Mouse (Mus musculus): ENCODE results near the gene Kdm7a. TPM values are rescaled to one million over a fixed set of nuclear protein-coding genes. Genes with fewer than 3 reads are reported as not detected.

The Kdm7a gene
- polyA plus RNA-seq, 1 experiment from 2014 or later: 10.4 TPM

DNA sequence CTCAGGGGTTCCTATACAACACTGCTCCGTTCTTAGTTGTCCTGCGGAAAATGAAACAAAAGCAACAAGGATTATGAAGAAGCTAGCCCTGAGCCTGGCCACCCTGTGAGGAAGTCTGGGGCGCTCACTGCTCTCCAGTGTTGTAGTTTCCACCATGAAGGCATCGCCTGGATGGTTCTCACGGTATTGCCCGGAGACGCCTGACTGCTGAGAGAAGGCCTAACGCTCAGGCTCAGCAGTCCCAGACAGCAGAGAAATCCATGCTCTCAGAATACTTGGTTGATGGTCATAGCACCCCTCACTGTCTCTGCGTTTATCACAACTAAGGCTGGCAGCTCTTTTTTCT lies 20.0 kb upstream of the Kdm7a start:
- no peaks in the 10 kb centered on the region for H3K36me3 ChIP-seq
- H3K27me3 ChIP-seq (ENCODE audit: low read depth, poor library complexity, severe bottlenecking): peaks cover 59% of the 10 kb centered on the region
- peak; percentile 32 for DNase-seq (ENCODE audit: low spot score)
- peak overlapping the region; percentile 29 for H3K4me3 ChIP-seq
- H3K4me1 ChIP-seq: peaks cover 12% of the 10 kb centered on the region
- H3K27ac ChIP-seq (replicated peaks): peak overlapping the region; percentile 78
- H3K9me3 ChIP-seq (replicated peaks): no peaks in the 10 kb centered on the region
- WGBS: 38% methylated on average over 9 of the region's 9 CpGs

DNA sequence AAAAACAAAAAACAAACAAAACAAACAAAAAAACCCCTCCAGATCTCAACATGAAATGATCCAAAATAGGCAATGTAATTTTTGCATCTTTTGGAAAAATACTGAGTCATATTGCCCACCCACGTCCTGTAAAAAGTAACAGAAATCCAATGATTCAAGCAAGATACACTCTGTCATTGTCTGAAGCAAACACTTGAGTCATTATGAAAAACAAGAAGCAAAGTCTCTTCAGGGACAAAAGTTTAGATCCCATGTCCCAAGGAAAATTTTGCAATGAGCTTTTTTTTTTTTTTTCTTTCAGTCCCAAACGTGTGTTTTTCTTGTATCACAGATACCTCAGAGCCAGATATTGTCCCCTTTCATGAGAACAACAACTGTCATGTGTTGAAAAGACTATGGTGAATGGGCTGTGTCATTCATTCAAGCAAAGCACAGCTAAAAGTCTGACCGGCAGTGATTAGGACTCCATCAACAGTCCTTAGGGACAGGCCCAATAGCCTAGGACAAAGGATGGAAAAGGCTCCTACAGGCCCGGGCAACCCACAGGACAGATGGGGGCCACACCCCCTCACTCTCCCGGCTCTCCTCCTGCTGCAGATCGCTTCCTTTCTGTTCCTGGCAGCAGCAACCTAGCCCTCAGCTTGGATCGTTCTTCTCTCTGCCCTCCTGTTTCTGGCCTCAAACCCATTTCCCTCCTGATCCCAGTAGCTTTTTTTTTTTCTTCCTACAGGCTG lies 19.5 kb upstream of the Kdm7a start:
- peak; percentile 53 for DNase-seq (ENCODE audit: low spot score)
- H3K4me3 ChIP-seq: peak overlapping the region; percentile 29
- peaks cover 59% of the 10 kb centered on the region for H3K27me3 ChIP-seq (ENCODE audit: low read depth, poor library complexity, severe bottlenecking)
- H3K9me3 ChIP-seq (replicated peaks): no peaks in the 10 kb centered on the region
- 14% methylated on average over 7 of the region's 7 CpGs for WGBS
- H3K4me1 ChIP-seq: peaks cover 12% of the 10 kb centered on the region
- H3K36me3 ChIP-seq: no peaks in the 10 kb centered on the region
- peak overlapping the region; percentile 78 for H3K27ac ChIP-seq (replicated peaks)

DNA sequence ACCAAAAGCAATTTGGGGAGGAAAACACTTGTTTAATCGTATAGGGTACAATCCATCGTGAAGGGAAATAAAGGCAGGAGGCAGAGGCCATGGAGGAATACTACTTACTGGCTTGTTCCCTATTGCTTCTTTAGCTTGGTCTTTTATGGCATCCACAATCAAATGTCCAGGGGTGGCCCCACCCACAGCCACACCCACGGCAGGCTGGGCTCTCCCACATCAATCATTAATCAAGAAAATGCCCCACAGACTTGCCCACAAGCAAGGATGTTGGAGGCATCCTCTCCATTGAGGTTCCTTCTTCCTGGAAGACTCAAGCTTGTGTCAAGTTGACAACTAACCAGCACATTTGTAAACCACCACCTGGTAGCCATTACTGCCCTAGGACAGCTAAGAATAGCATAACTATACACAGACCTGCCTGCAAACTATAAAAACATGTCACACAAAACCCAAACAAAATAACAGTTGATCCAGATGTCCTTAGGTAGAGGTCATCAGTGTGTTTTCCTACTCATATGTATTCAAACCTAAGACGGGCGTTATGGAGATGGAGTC lies 16.8 kb upstream of the Kdm7a start:
- Histone ChIP-seq H3K4me3 (no peak overlapping the region), H3K9me3 (replicated peaks) (no peaks in the 10 kb centered on the region), H3K4me1 (peaks cover 12% of the 10 kb centered on the region), H3K27me3 (ENCODE audit: low read depth, poor library complexity, severe bottlenecking) (peaks cover 36% of the 10 kb centered on the region), H3K36me3 (no peaks in the 10 kb centered on the region), H3K27ac (replicated peaks) (no peak overlapping the region)
- DNase-seq (ENCODE audit: low spot score): no peak
- 90% methylated on average over 5 of the region's 5 CpGs for WGBS

DNA sequence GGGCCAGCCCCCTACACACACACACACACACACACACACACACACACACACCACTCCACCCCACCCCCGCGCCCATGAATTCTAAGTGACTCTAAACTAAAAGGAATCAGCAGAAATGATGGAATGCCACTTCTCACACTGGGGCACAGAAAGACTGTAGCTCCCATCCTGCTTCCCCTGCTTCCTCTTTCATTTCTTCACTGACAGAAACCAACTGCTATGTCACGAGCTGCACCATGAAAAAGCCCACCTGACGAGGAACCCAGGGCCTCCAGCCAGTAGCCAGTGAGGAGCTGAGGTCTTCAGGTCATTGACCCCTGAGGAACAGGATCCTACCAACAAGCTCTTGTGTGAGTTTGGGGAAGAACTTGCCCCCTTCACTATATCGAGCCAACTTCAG lies 15.9 kb upstream of the Kdm7a start:
- Histone ChIP-seq H3K9me3 (replicated peaks) (no peaks in the 10 kb centered on the region), H3K27ac (replicated peaks) (no peak overlapping the region), H3K4me3 (no peak overlapping the region), H3K4me1 (peaks cover 12% of the 10 kb centered on the region), H3K27me3 (ENCODE audit: low read depth, poor library complexity, severe bottlenecking) (peaks cover 27% of the 10 kb centered on the region), H3K36me3 (no peaks in the 10 kb centered on the region)
- DNase-seq (ENCODE audit: low spot score): no peak
- WGBS: 77% methylated on average over 5 of the region's 5 CpGs

DNA sequence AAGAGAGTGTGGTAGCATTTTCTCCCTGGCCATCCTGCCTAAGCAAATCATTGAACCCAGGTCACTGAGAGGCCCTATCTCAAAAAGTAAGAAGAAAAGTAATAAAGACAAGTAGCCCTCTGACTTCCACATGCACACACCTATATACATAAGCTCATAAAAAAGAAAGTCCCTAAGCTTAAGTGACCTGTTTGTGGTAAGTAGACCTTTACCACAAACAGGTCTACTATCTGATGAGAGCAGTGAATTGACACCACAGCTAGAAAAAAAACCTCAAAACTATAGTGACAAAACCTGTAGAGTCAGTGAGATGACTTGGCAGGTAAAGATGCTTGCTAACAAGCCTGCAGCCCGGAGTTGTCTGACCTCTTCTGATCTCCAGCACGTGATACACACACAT lies 11.4 kb upstream of the Kdm7a start:
- H3K9me3 ChIP-seq (replicated peaks): no peaks in the 10 kb centered on the region
- H3K4me3 ChIP-seq: no peak overlapping the region
- no peaks in the 10 kb centered on the region for H3K4me1 ChIP-seq
- H3K27me3 ChIP-seq (ENCODE audit: low read depth, poor library complexity, severe bottlenecking): no peaks in the 10 kb centered on the region
- H3K36me3 ChIP-seq: no peaks in the 10 kb centered on the region
- H3K27ac ChIP-seq (replicated peaks): no peak overlapping the region
- WGBS: 93% methylated on average over 2 of the region's 2 CpGs
- no peak for DNase-seq (ENCODE audit: low spot score)

DNA sequence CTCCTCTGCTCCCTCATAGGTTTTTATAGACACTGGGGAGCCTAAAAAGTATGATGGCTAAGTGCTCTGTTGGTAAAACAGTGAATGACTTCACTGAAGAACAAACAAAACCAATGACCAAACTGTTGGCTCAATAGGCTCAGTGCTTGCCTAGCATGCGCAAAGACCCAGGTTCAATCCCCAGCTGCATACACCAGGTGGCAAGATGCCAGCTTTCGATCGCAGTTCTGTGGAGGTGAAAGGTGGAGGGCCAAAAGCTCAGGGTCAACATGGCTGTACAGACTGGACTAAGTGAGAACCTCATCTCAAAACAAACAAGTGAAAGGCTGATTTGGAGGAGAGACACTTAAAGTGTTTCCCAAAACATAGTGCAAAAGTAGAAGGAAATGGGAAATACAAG lies 10.5 kb upstream of the Kdm7a start:
- no peak for DNase-seq (ENCODE audit: low spot score)
- Histone ChIP-seq H3K36me3 (no peaks in the 10 kb centered on the region), H3K27ac (replicated peaks) (no peak overlapping the region), H3K27me3 (ENCODE audit: low read depth, poor library complexity, severe bottlenecking) (no peaks in the 10 kb centered on the region; the same call in 1 of the 2 replicates), H3K4me1 (no peaks in the 10 kb centered on the region), H3K9me3 (replicated peaks) (no peaks in the 10 kb centered on the region), H3K4me3 (no peak overlapping the region)
- WGBS: 94% methylated on average over 3 of the region's 3 CpGs

DNA sequence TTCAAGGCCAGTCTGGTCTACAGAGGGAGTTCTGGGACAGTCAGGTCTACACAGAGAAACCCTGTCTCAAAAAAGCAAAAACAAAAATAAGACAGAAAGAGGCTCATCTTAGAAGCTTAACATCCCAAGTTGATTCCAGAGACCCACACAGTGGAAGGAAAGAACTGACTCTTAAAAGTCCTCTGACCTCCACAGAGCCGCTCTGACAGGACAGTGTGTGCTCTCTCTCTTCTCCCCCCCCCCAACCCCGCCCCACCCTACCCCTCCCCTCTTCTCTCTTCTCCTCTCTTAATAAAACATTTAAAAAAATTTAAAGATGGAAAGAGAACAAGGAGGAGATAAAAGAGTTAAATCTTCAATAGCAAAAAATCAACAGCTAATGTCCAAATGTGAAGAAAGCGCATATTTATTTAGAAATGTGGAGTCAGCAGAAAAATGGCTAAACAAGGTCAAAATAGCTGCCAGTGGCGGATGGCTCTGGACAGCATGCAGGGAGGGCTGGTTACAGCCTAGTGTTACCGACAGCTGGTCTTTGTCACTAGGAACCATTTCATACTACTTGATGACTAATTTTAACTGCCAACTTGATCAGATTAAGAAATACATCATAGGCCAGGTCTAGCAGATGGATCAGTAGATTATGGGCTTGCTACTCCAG lies 8.5 kb upstream of the Kdm7a start:
- H3K27ac ChIP-seq (replicated peaks): no peak overlapping the region
- H3K4me3 ChIP-seq: no peak overlapping the region
- WGBS: 79% methylated on average over 5 of the region's 5 CpGs
- H3K4me1 ChIP-seq: no peaks in the 10 kb centered on the region
- DNase-seq (ENCODE audit: low spot score): no peak
- no peaks in the 10 kb centered on the region; the same call in 1 of the 2 replicates for H3K27me3 ChIP-seq (ENCODE audit: low read depth, poor library complexity, severe bottlenecking)
- no peaks in the 10 kb centered on the region for H3K36me3 ChIP-seq
- no peaks in the 10 kb centered on the region for H3K9me3 ChIP-seq (replicated peaks)

DNA sequence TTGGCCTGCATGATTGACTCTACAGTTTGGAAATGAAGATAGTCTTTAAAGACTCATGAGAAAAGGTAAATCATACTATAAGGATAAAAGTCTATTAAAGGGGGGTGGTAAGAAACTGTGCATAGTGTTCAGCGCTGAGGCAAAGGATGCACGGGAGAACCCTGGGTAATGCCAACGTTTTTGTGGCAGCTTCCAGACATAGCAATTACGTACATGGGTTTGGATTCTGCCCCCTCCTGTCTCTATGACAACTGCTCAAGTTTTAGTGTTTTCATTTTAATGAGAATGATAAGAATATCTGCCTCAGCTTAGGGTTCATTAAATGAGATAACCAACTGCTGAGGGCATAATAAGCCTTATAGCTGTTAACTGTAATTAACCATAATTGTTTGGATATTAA lies 3.1 kb upstream of the Kdm7a start:
- no peak for DNase-seq (ENCODE audit: low spot score)
- H3K27ac ChIP-seq (replicated peaks): no peak overlapping the region
- H3K4me3 ChIP-seq: no peak overlapping the region
- H3K9me3 ChIP-seq (replicated peaks): no peaks in the 10 kb centered on the region
- no peaks in the 10 kb centered on the region; the same call in 1 of the 2 replicates for H3K27me3 ChIP-seq (ENCODE audit: low read depth, poor library complexity, severe bottlenecking)
- 87% methylated on average over 4 of the region's 4 CpGs for WGBS
- H3K36me3 ChIP-seq: no peaks in the 10 kb centered on the region
- peaks cover 8% of the 10 kb centered on the region for H3K4me1 ChIP-seq

DNA sequence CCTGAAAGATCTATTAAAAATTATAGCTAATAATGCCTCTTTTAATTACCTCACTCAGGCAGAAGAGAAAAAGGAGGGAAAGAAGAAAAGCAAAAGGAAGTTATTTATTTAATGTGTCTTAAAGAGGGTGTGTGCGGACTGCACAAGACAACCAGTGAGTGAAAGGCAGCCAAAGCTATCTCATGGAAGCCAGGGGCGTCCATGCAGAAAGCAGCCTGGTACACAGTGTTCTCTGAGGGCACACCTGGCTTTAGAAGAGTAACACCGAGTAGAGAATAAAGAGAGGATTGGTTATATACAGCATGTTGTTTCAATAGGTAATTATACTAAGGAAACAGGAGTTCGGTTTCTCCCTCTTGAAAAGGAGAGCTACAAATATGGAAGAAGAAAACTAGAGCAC lies 1.6 kb upstream of the Kdm7a start:
- 79% methylated on average over 4 of the region's 4 CpGs for WGBS
- Histone ChIP-seq H3K27me3 (ENCODE audit: low read depth, poor library complexity, severe bottlenecking) (no peaks in the 10 kb centered on the region; the same call in 1 of the 2 replicates), H3K4me3 (no peak overlapping the region), H3K36me3 (no peaks in the 10 kb centered on the region), H3K4me1 (peaks cover 18% of the 10 kb centered on the region), H3K9me3 (replicated peaks) (no peaks in the 10 kb centered on the region), H3K27ac (replicated peaks) (no peak overlapping the region)
- DNase-seq (ENCODE audit: low spot score): no peak

DNA sequence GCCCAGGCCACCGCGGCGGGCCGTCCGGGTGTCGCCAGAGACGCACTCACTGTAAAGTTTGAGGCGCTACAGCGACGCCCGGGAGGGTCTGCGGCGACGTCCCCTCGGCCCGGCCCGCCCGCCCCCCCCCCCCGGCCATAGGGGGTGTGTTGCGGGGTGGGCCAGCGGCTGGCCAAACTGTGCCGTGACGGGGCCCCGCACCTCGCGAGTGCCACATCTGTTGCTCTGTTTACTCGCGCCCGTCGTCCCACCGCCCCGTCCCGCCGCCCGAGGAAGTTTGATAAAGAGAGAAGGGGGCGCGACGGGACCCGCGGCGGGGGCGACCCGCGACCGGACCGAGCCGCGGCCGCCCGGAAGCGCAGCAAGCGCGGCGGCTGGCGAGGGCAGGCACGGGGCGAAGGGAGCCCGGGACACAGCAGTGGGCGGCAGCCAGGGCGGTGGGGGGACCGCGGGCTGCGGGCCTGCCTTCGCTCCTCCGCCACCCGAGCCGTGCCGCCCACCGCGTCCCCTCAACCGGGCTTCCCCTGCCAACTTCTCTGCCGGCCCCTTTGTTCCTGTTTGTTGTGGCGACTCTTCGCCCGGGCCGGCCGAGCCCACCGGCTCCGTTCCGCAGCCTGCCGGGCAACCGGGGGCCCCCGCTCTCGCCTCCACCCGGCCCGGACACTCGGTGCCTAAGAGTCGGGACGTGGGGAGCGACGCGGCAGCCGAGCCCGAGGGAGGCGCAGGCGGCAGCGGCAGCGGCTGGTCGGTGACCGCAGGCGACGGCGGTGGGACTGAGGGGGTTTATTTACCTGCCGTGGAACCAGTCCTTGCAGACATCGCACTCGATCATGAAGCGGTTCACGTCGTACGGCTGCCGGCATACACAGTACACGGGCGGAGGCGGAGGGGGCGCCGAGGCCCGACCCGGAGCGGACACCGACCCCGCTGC lies 674 bp downstream of the Kdm7a start:
- peak overlapping the region; percentile 99 for H3K27ac ChIP-seq (replicated peaks)
- H3K27me3 ChIP-seq (ENCODE audit: low read depth, poor library complexity, severe bottlenecking): no peaks in the 10 kb centered on the region
- no peak for DNase-seq (ENCODE audit: low spot score)
- H3K36me3 ChIP-seq: no peaks in the 10 kb centered on the region
- peaks cover 18% of the 10 kb centered on the region for H3K4me1 ChIP-seq
- H3K9me3 ChIP-seq (replicated peaks): no peaks in the 10 kb centered on the region
- H3K4me3 ChIP-seq: peak overlapping the region; percentile 99
- WGBS: under 1% methylated on average over 121 of the region's 121 CpGs

DNA sequence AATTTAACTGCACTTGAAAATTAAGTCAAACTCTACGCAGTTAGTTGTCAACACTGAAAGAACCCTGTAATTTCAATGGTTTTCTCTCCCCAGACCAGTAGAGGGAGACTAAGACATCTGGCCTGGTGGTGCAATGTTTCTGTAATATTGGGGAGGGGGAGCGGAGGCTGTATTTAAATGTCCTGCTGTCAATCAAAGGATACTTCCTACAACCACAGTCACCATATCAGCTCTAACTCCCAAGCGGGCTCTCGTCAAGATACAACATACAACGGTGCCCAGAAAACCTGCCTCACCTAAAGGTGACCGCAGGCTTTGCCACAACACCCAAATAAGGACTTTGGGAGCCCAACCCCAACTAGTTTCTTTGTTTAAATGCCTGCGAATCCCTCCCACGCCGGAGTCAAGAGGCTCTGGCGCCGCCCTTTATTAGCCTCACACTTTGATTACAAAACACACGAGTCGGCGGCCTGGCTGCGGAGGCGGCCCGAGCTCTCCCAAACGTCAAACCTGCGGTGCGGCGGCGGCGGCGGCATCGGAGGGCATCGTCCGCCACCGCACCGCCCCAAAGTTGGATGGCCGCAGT lies 1.4 kb downstream of the Kdm7a start:
- Histone ChIP-seq H3K27ac (replicated peaks) (peak overlapping the region; percentile 99), H3K4me3 (peak overlapping the region; percentile 99), H3K9me3 (replicated peaks) (no peaks in the 10 kb centered on the region), H3K4me1 (peaks cover 18% of the 10 kb centered on the region), H3K36me3 (peaks cover 4% of the 10 kb centered on the region; the same call in 1 of the 2 replicates), H3K27me3 (ENCODE audit: low read depth, poor library complexity, severe bottlenecking) (no peaks in the 10 kb centered on the region)
- WGBS: under 1% methylated on average over 30 of the region's 30 CpGs
- DNase-seq (ENCODE audit: low spot score): peak; percentile 81

DNA sequence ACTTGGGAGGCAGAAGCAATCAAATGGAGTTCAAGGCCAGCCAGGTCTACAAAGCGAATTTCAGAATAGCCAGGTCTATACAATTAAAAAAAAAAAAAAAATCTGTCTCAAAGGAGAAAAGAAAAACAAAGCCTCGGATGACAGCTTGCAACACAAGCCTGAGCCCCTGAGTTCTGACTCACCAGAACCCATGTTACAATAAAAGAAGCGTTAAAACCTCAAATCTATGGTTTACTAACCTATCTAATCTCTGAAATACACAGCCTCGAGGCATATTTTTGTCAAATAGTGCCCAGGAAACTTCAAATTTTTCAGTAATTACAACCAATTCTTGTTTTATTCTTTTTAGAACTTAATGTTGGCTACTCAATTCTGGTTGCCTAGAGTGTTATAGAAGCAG lies 2.1 kb downstream of the Kdm7a start:
- no peak for DNase-seq (ENCODE audit: low spot score)
- no peaks in the 10 kb centered on the region for H3K27me3 ChIP-seq (ENCODE audit: low read depth, poor library complexity, severe bottlenecking)
- H3K4me1 ChIP-seq: peaks cover 18% of the 10 kb centered on the region
- 65% methylated on average over 4 of the region's 4 CpGs for whole genome bisulfite sequencing
- no peaks in the 10 kb centered on the region for H3K9me3 ChIP-seq (replicated peaks)
- H3K4me3 ChIP-seq: peak overlapping the region; percentile 99
- H3K36me3 ChIP-seq: peaks cover 4% of the 10 kb centered on the region; the same call in 1 of the 2 replicates
- H3K27ac ChIP-seq (replicated peaks): 0 out of 2 replicates have a peak overlapping the region, but pooled peaks have one; percentile 99

Data from midbrain, embryonic 10.5 days (tissue).